Mouse (Mus musculus): ENCODE data around the gene Cdkn1b. TPM values are rescaled to one million over a fixed set of nuclear protein-coding genes. Genes with fewer than 3 reads are reported as not detected.

Cdkn1b gene
- polyA plus RNA-seq, 1 experiment from 2014 or later = 17.0 TPM

- no peak overlapping the region for H3K4me3 ChIP-seq
- no peaks in the 10 kb centered on the region for H3K36me3 ChIP-seq
- H3K4me2 ChIP-seq = no peak overlapping the region
- H3K27me3 ChIP-seq = no peaks in the 10 kb centered on the region
- WGBS = 43% methylated on average over 9 of the region's 9 CpGs
- ATAC-seq (ENCODE audit: low FRiP score, low read depth) = no peak
- no peaks in the 10 kb centered on the region for H3K9me3 ChIP-seq
- 0 out of 2 replicates have a peak, but pooled peaks cover 11% of the 10 kb centered on the region for H3K4me1 ChIP-seq (replicated peaks)
- H3K9ac ChIP-seq = no peak overlapping the region
- H3K27ac ChIP-seq (replicated peaks) = no peak overlapping the region
These were observed 41.8 kb downstream of the Cdkn1b start for GRCm38 (mm10) chr6:134961858-134962517.

GRCm38 (mm10) chr6:134962518-134962893 is 42.3 kb downstream of the Cdkn1b start:
- H3K36me3 ChIP-seq = no peaks in the 10 kb centered on the region
- WGBS = 32% methylated on average over 5 of the region's 5 CpGs
- H3K9me3 ChIP-seq = no peaks in the 10 kb centered on the region
- no peak overlapping the region for H3K4me3 ChIP-seq
- no peaks in the 10 kb centered on the region for H3K27me3 ChIP-seq
- H3K27ac ChIP-seq (replicated peaks) = no peak overlapping the region
- H3K4me2 ChIP-seq = no peak overlapping the region
- no peak for ATAC-seq (ENCODE audit: low FRiP score, low read depth)
- H3K4me1 ChIP-seq (replicated peaks) = 0 out of 2 replicates have a peak, but pooled peaks cover 11% of the 10 kb centered on the region
- no peak overlapping the region for H3K9ac ChIP-seq

GRCm38 (mm10) chr6:134963910-134964309 is 43.7 kb downstream of the Cdkn1b start:
- no peak overlapping the region for H3K9ac ChIP-seq
- ATAC-seq (ENCODE audit: low FRiP score, low read depth) = no peak
- H3K4me2 ChIP-seq = no peak overlapping the region
- WGBS = 81% methylated on average over 2 of the region's 2 CpGs
- H3K36me3 ChIP-seq = no peaks in the 10 kb centered on the region
- no peak overlapping the region for H3K27ac ChIP-seq (replicated peaks)
- no peaks in the 10 kb centered on the region for H3K9me3 ChIP-seq
- H3K4me3 ChIP-seq = no peak overlapping the region
- H3K27me3 ChIP-seq = no peaks in the 10 kb centered on the region
- 0 out of 2 replicates have a peak, but pooled peaks cover 11% of the 10 kb centered on the region for H3K4me1 ChIP-seq (replicated peaks)

GRCm38 (mm10) chr6:134966681-134967080 is 46.5 kb downstream of the Cdkn1b start:
- Histone ChIP-seq H3K4me2 (no peak overlapping the region), H3K27me3 (no peaks in the 10 kb centered on the region), H3K36me3 (no peaks in the 10 kb centered on the region), H3K27ac (replicated peaks) (no peak overlapping the region), H3K9me3 (no peaks in the 10 kb centered on the region), H3K9ac (no peak overlapping the region), H3K4me3 (no peak overlapping the region), H3K4me1 (replicated peaks) (0 out of 2 replicates have a peak, but pooled peaks cover 5% of the 10 kb centered on the region)
- 87% methylated on average over 5 of the region's 5 CpGs for WGBS
- no peak for ATAC-seq (ENCODE audit: low FRiP score, low read depth)

GRCm38 (mm10) chr6:134968326-134968725 is 48.1 kb downstream of the Cdkn1b start:
- no peak overlapping the region for H3K9ac ChIP-seq
- ATAC-seq (ENCODE audit: low FRiP score, low read depth) = no peak
- no peak overlapping the region for H3K4me2 ChIP-seq
- H3K36me3 ChIP-seq = no peaks in the 10 kb centered on the region
- no peaks in the 10 kb centered on the region for H3K27me3 ChIP-seq
- H3K4me1 ChIP-seq (replicated peaks) = no peaks in the 10 kb centered on the region
- 91% methylated on average over 1 of the region's 1 CpGs for WGBS
- no peaks in the 10 kb centered on the region for H3K9me3 ChIP-seq
- H3K27ac ChIP-seq (replicated peaks) = no peak overlapping the region
- H3K4me3 ChIP-seq = no peak overlapping the region

- Histone ChIP-seq H3K4me1 (replicated peaks) (no peaks in the 10 kb centered on the region), H3K4me3 (no peak overlapping the region), H3K4me2 (no peak overlapping the region), H3K36me3 (no peaks in the 10 kb centered on the region), H3K27me3 (no peaks in the 10 kb centered on the region), H3K9me3 (no peaks in the 10 kb centered on the region), H3K9ac (no peak overlapping the region), H3K27ac (replicated peaks) (no peak overlapping the region)
- no peak for ATAC-seq (ENCODE audit: low FRiP score, low read depth)
- WGBS = 96% methylated on average over 2 of the region's 2 CpGs
These were observed 49.3 kb downstream of the Cdkn1b start for GRCm38 (mm10) chr6:134969498-134969897.

- Histone ChIP-seq H3K9ac (no peak overlapping the region), H3K9me3 (no peaks in the 10 kb centered on the region), H3K36me3 (no peaks in the 10 kb centered on the region), H3K27me3 (no peaks in the 10 kb centered on the region), H3K4me1 (replicated peaks) (no peaks in the 10 kb centered on the region; the same call in 1 of the 2 replicates), H3K27ac (replicated peaks) (no peak overlapping the region), H3K4me3 (no peak overlapping the region), H3K4me2 (no peak overlapping the region)
- 57% methylated on average over 4 of the region's 4 CpGs for WGBS
- ATAC-seq (ENCODE audit: low FRiP score, low read depth) = peak; percentile 48; the same call in 1 of the 2 replicates
These were observed 51.9 kb downstream of the Cdkn1b start for GRCm38 (mm10) chr6:134972096-134972495.

Other genes starting within 250 kb of the Cdkn1b start
- gene Dusp16, start 127.8 kb upstream of the Cdkn1b start, polyA plus RNA-seq (2015; fragmentation: Nextera tagmentation; extraction: Ambion mirVana) = 5.5 and 5.7 TPM in 2 replicates
- 3.4 and 4.2 TPM in 2 replicates for gene Crebl2, start 90.2 kb upstream of the Cdkn1b start, polyA plus RNA-seq (2015; fragmentation: Nextera tagmentation; extraction: Ambion mirVana)
- 34.3 and 34.5 TPM in 2 replicates for gene Gpr19, start 21.8 kb upstream of the Cdkn1b start, polyA plus RNA-seq (2015; fragmentation: Nextera tagmentation; extraction: Ambion mirVana)
- 3.6 and 4.1 TPM in 2 replicates for gene Apold1, start 61.3 kb downstream of the Cdkn1b start, polyA plus RNA-seq (2015; fragmentation: Nextera tagmentation; extraction: Ambion mirVana)
- gene Ddx47, start 91.2 kb downstream of the Cdkn1b start, polyA plus RNA-seq (2015; fragmentation: Nextera tagmentation; extraction: Ambion mirVana) = 70.5 and 76.2 TPM in 2 replicates
- 0.34 and 0.64 TPM in 2 replicates for gene Gprc5a, start 145.2 kb downstream of the Cdkn1b start, polyA plus RNA-seq (2015; fragmentation: Nextera tagmentation; extraction: Ambion mirVana)
- not detected in 2 replicates for gene Gprc5d, start 197.9 kb downstream of the Cdkn1b start, polyA plus RNA-seq (2015; fragmentation: Nextera tagmentation; extraction: Ambion mirVana)